Mouse (Mus musculus): Measurements from ENCODE around the gene Bckdhb.

The Bckdhb gene

GRCm38 (mm10) chr9:84109777-84110478, 185.0 kb downstream of the Bckdhb start:
- no peak for DNase-seq

- no peak for DNase-seq
Observed at GRCm38 (mm10) chr9:84110616-84111015, 185.7 kb downstream of the Bckdhb start.

GRCm38 (mm10) chr9:84112319-84112718, 187.4 kb downstream of the Bckdhb start:
- DNase-seq, result no peak

GRCm38 (mm10) chr9:84112842-84113568, 188.1 kb downstream of the Bckdhb start:
- no peak for DNase-seq

GRCm38 (mm10) chr9:84114254-84114653, 189.3 kb downstream of the Bckdhb start:
- no peak for DNase-seq

- no peak for DNase-seq
Observed at GRCm38 (mm10) chr9:84117337-84117736, 192.4 kb downstream of the Bckdhb start.

- no peak for DNase-seq
Observed at GRCm38 (mm10) chr9:84124996-84125395, 200.1 kb downstream of the Bckdhb start.

GRCm38 (mm10) chr9:84130338-84130737, 205.4 kb downstream of the Bckdhb start:
- DNase-seq, result no peak

- DNase-seq, result no peak
Observed at GRCm38 (mm10) chr9:84135062-84135461, 210.1 kb downstream of the Bckdhb start.

- DNase-seq, result no peak
Observed at GRCm38 (mm10) chr9:84137192-84137591, 212.2 kb downstream of the Bckdhb start.

GRCm38 (mm10) chr9:84148124-84148523, 223.2 kb downstream of the Bckdhb start:
- DNase-seq, result no peak

All from thymus, postnatal 14 days (tissue).